Mouse (Mus musculus) large intestine, adult 2 months (tissue): ENCODE data around the gene Olfr325. TPM values are rescaled to one million over a fixed set of nuclear protein-coding genes. Genes with fewer than 3 reads are reported as not detected.

Experiments used
- DNase-seq: peaks from one replicate; pipeline ENCODE4 v3.0.0-alpha.2; 2012; ENCODE audit warnings: low read depth, low spot score
- WGBS: fragments of 180-500 bp; shearing (Covaris S2); methylation state at CpG from one replicate; pipeline ENCODE4 v1.1.7; 2018; 5-methylcytosine and 5-hydroxymethylcytosine counted together
- polyA plus RNA-seq: library from polyadenylated mRNA; depleted of rRNA; stranded (reverse); fragments of >200 nt; gene quantifications from 2 replicates; pipeline ENCODE4 v1.2.3, GENCODE M21; 2012; rRNA removed

The Olfr325 gene
- polyA plus RNA-seq, 1 experiment, result not detected

DNA sequence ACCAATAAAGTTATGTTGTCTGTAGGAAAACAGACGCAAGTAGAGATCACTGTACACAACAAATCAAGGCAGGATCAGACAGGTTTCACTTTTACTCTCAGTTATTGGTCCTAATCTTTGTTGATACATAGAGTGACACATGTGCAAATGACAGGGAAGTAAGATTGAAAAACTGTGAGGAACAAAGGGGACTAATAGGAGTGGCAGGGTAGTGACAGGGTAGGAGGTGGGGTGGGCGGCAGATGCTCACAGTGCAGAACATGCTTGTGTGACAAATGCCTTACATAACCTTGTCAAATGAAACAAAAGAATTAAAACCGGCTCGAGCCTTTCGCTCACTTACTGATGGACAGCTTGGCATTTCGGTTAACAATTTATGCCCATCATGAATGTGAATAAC, 41.3 kb downstream of the Olfr325 start:
- 34% methylated on average over 6 of the region's 6 CpGs for WGBS
- no peak for DNase-seq

DNA sequence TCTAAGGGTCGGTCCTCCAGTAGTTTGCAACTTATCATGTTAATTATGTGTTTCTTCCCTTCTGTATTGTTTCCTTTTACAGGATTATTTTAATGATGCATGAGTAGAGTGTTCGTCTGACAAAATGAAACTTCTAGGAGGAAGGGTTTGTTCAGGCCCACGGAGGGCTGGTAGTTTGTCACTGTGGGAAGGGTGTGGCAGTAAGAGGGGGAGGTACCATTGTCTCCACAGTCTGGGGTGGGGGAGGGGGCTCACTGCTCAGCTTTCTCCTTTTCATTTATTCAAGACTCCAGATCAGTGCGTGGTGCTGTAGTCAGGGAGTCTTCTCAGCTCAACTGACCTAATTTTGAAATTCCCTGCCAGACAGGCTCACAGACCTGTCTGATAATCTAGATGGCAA, 48.6 kb downstream of the Olfr325 start:
- WGBS, result 44% methylated on average over 4 of the region's 4 CpGs

DNA sequence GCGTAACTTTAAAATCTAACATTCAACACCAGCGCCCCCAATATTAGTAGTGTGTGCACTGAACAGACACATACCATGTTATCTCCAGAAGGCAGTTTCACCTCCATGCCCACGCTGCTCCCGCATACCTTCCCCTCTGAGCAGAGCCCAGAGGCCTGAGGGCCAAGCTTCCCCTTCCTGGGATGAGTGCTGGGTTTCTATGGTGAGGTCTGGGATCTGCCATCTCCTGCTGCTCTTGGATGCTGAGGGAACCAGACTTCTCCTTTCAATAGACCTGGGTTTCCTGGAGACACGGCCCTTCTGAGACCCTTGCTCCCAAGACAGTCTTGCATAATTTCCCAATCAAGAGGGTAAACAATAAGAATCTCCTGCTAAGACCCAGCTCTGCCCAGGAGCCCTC, 52.9 kb downstream of the Olfr325 start, which contains the start of gene Olfr323:
Gene Olfr323, minus strand, starts transcription at position 101 of the 400 bp plus-strand sequence.
- WGBS, result 49% methylated on average over 5 of the region's 5 CpGs
- no peak for DNase-seq

More for the DNA sequence above, 48.6 kb downstream of the Olfr325 start:
- DNase-seq, result no peak

Other genes with a start within 250 kb of the Olfr325 start
- 16.6 and 20.8 TPM in 2 replicates for gene Zfp672, start 247.4 kb upstream of the Olfr325 start, polyA plus RNA-seq
- gene Sh3bp5l, start 247.0 kb upstream of the Olfr325 start, polyA plus RNA-seq, result 26.7 and 27.6 TPM in 2 replicates
- gene Lypd8, start 198.7 kb upstream of the Olfr325 start, polyA plus RNA-seq, result 6,429 and 6,795 TPM in 2 replicates
- 19.1 and 114 TPM in 2 replicates for gene 1810065E05Rik, start 156.6 kb upstream of the Olfr325 start, polyA plus RNA-seq
- not detected in 2 replicates for gene Gm12253, start 145.2 kb upstream of the Olfr325 start, polyA plus RNA-seq
- not detected in 2 replicates for gene Lypd9, start 124.8 kb upstream of the Olfr325 start, polyA plus RNA-seq
- gene Olfr30, start 115.5 kb upstream of the Olfr325 start, polyA plus RNA-seq, result not detected in 2 replicates
- not detected in 2 replicates for gene Olfr332, start 85.2 kb upstream of the Olfr325 start, polyA plus RNA-seq
- gene Olfr331, start 75.2 kb upstream of the Olfr325 start, polyA plus RNA-seq, result not detected in 2 replicates
- gene Olfr330, start 42.9 kb upstream of the Olfr325 start, polyA plus RNA-seq, result not detected in 2 replicates
- not detected in 2 replicates for gene Olfr329-ps, start 31.3 kb upstream of the Olfr325 start, polyA plus RNA-seq
- gene Olfr328, start 22.1 kb upstream of the Olfr325 start, polyA plus RNA-seq, result not detected in 2 replicates
- not detected in 2 replicates for gene Olfr224, start 7.2 kb upstream of the Olfr325 start, polyA plus RNA-seq
- gene Olfr324, start 17.4 kb downstream of the Olfr325 start, polyA plus RNA-seq, result not detected in 2 replicates
- gene 2210407C18Rik, start 38.3 kb downstream of the Olfr325 start, polyA plus RNA-seq, result 166 and 238 TPM in 2 replicates
- gene Olfr323, start 52.8 kb downstream of the Olfr325 start, polyA plus RNA-seq, result 0.43 TPM in 1 of 2 replicates, not detected in the other
- 0.09 and 0.10 TPM in 2 replicates for gene Trim58, start 62.7 kb downstream of the Olfr325 start, polyA plus RNA-seq
- gene Olfr322, start 81.1 kb downstream of the Olfr325 start, polyA plus RNA-seq, result not detected in 2 replicates
- not detected in 2 replicates for gene Olfr320, start 103.4 kb downstream of the Olfr325 start, polyA plus RNA-seq
- not detected in 2 replicates for gene Olfr319, start 121.4 kb downstream of the Olfr325 start, polyA plus RNA-seq
- gene Olfr318, start 146.3 kb downstream of the Olfr325 start, polyA plus RNA-seq, result not detected in 2 replicates
- not detected in 2 replicates for gene Olfr317, start 161.5 kb downstream of the Olfr325 start, polyA plus RNA-seq
- not detected in 2 replicates for gene Olfr316, start 175.0 kb downstream of the Olfr325 start, polyA plus RNA-seq
- gene Olfr315, start 195.5 kb downstream of the Olfr325 start, polyA plus RNA-seq, result not detected in 2 replicates
- not detected in 2 replicates for gene Olfr314, start 205.2 kb downstream of the Olfr325 start, polyA plus RNA-seq
- gene Fam183b, start 224.2 kb downstream of the Olfr325 start, polyA plus RNA-seq, result 1.3 and 3.1 TPM in 2 replicates
- gene Olfr313, start 237.3 kb downstream of the Olfr325 start, polyA plus RNA-seq, result not detected in 2 replicates